Mouse (Mus musculus) erythroblast, embryonic 14.5 days (primary cell): Measurements from ENCODE around the gene Npff. TPM values are rescaled to one million over a fixed set of nuclear protein-coding genes. Genes with fewer than 3 reads are reported as not detected.

Experiments used
- H3K27me3 ChIP-seq: 2 replicates; pipeline ENCODE4 v1.6.1; 2012; ENCODE audit warnings: inconsistent platforms; ENCODE audit not compliant: control insufficient read depth
- H3K36me3 ChIP-seq: 2 replicates; pipeline ENCODE4 v1.6.1; 2012; ENCODE audit warnings: mild to moderate bottlenecking, inconsistent platforms; ENCODE audit not compliant: control insufficient read depth
- H3K4me1 ChIP-seq: 2 replicates; pipeline ENCODE4 v1.6.1; 2012; ENCODE audit warnings: inconsistent platforms; ENCODE audit not compliant: control insufficient read depth
- H3K4me3 ChIP-seq: replicated peaks from 2 replicates; pipeline ENCODE3; 2012; ENCODE audit warnings: moderate library complexity, mild to moderate bottlenecking, inconsistent platforms
- H3K9me3 ChIP-seq: 2 replicates; pipeline ENCODE4 v1.6.1; 2012; ENCODE audit warnings: low read length, inconsistent platforms, mixed read lengths; ENCODE audit not compliant: control insufficient read depth
- GATA1 ChIP-seq: IDR thresholded peaks from 2 replicates; pipeline ENCODE4 v1.6.1; 2012; ENCODE audit warnings: low read length, inconsistent platforms, mixed read lengths
- TAL1 ChIP-seq: IDR thresholded peaks from 3 replicates; pipeline ENCODE4 v1.6.1; 2012; ENCODE audit warnings: low read length, inconsistent platforms, mixed read lengths
- polyA plus RNA-seq: library from polyadenylated mRNA; stranded (reverse); fragments of >175 nt; gene quantifications from 2 replicates; pipeline ENCODE4 v1.2.3, GENCODE M21; 2012

The Npff gene
- polyA plus RNA-seq: 0.16 and 0.17 TPM in 2 replicates

GRCm38 (mm10) chr15:102524892-102525485 is at the start of gene Npff:
TSS of gene Npff (minus strand) at chr15:102524942.
- no peak within 1 kb of the TSS for H3K4me3 ChIP-seq
- no peaks in the 10 kb centered on the region for H3K27me3 ChIP-seq
- peaks cover 75% of the 10 kb centered on the region for H3K36me3 ChIP-seq
- peaks cover 22% of the 10 kb centered on the region for H3K4me1 ChIP-seq
- TF ChIP-seq TAL1 (no peak), GATA1 (no peak)
- no peaks in the 10 kb centered on the region for H3K9me3 ChIP-seq

GRCm38 (mm10) chr15:102572081-102572480 is 47.3 kb upstream of the Npff start:
- Histone ChIP-seq H3K9me3 (no peaks in the 10 kb centered on the region), H3K27me3 (no peaks in the 10 kb centered on the region), H3K36me3 (peaks cover 2% of the 10 kb centered on the region), H3K4me1 (no peaks in the 10 kb centered on the region), H3K4me3 (no peak overlapping the region)
- no peak for TF ChIP-seq TAL1
- TF ChIP-seq GATA1: no peak

GRCm38 (mm10) chr15:102567849-102568248 is 43.1 kb upstream of the Npff start:
- Histone ChIP-seq H3K36me3 (peaks cover 4% of the 10 kb centered on the region), H3K27me3 (no peaks in the 10 kb centered on the region), H3K9me3 (no peaks in the 10 kb centered on the region), H3K4me3 (no peak overlapping the region), H3K4me1 (no peaks in the 10 kb centered on the region)
- TF ChIP-seq TAL1: no peak
- no peak for TF ChIP-seq GATA1

- H3K4me1 ChIP-seq: no peaks in the 10 kb centered on the region
- TF ChIP-seq TAL1 (no peak), GATA1 (no peak)
- no peaks in the 10 kb centered on the region for H3K27me3 ChIP-seq
- H3K36me3 ChIP-seq: peaks cover 15% of the 10 kb centered on the region
- H3K4me3 ChIP-seq: no peak overlapping the region
- no peaks in the 10 kb centered on the region for H3K9me3 ChIP-seq
Measured at GRCm38 (mm10) chr15:102563681-102564080, 38.9 kb upstream of the Npff start.

- no peak overlapping the region for H3K4me3 ChIP-seq
- H3K9me3 ChIP-seq: no peaks in the 10 kb centered on the region
- no peaks in the 10 kb centered on the region for H3K4me1 ChIP-seq
- H3K36me3 ChIP-seq: peaks cover 15% of the 10 kb centered on the region
- TF ChIP-seq TAL1: no peak
- TF ChIP-seq GATA1: no peak
- no peaks in the 10 kb centered on the region for H3K27me3 ChIP-seq
Measured at GRCm38 (mm10) chr15:102563061-102563460, 38.3 kb upstream of the Npff start.

- Histone ChIP-seq H3K4me1 (no peaks in the 10 kb centered on the region), H3K36me3 (peaks cover 15% of the 10 kb centered on the region), H3K27me3 (no peaks in the 10 kb centered on the region), H3K9me3 (no peaks in the 10 kb centered on the region), H3K4me3 (no peak overlapping the region)
- TF ChIP-seq TAL1: no peak
- TF ChIP-seq GATA1: no peak
Measured at GRCm38 (mm10) chr15:102562491-102562890, 37.7 kb upstream of the Npff start.

- H3K4me3 ChIP-seq: no peak overlapping the region
- no peaks in the 10 kb centered on the region for H3K9me3 ChIP-seq
- TF ChIP-seq GATA1 (no peak), TAL1 (no peak)
- H3K4me1 ChIP-seq: no peaks in the 10 kb centered on the region
- peaks cover 36% of the 10 kb centered on the region for H3K36me3 ChIP-seq
- no peaks in the 10 kb centered on the region for H3K27me3 ChIP-seq
Measured at GRCm38 (mm10) chr15:102557580-102557979, 32.8 kb upstream of the Npff start.

- Histone ChIP-seq H3K4me3 (no peak overlapping the region), H3K36me3 (peaks cover 46% of the 10 kb centered on the region), H3K4me1 (no peaks in the 10 kb centered on the region), H3K27me3 (no peaks in the 10 kb centered on the region), H3K9me3 (no peaks in the 10 kb centered on the region)
- TF ChIP-seq GATA1 (no peak), TAL1 (no peak)
Measured at GRCm38 (mm10) chr15:102555581-102555980, 30.8 kb upstream of the Npff start.

GRCm38 (mm10) chr15:102552599-102552998 is 27.9 kb upstream of the Npff start:
- peaks cover 48% of the 10 kb centered on the region for H3K36me3 ChIP-seq

GRCm38 (mm10) chr15:102547478-102547877 is 22.7 kb upstream of the Npff start:
- Histone ChIP-seq H3K27me3 (no peaks in the 10 kb centered on the region), H3K9me3 (no peaks in the 10 kb centered on the region), H3K4me1 (no peaks in the 10 kb centered on the region), H3K4me3 (no peak overlapping the region), H3K36me3 (peaks cover 55% of the 10 kb centered on the region)
- no peak for TF ChIP-seq TAL1
- no peak for TF ChIP-seq GATA1

More at GRCm38 (mm10) chr15:102552599-102552998, 27.9 kb upstream of the Npff start:
- TF ChIP-seq GATA1 (no peak), TAL1 (no peak)
- no peaks in the 10 kb centered on the region for H3K4me1 ChIP-seq
- no peaks in the 10 kb centered on the region for H3K27me3 ChIP-seq
- H3K4me3 ChIP-seq: no peak overlapping the region
- no peaks in the 10 kb centered on the region for H3K9me3 ChIP-seq
